Mouse (Mus musculus) G1E (cell line): Measurements from ENCODE around the gene Wnt7b.

ENCODE experiments used
- CTCF ChIP-seq: IDR thresholded peaks from 2 replicates; pipeline ENCODE4 v1.5.1; 2012; ENCODE audit warnings: low read depth, low read length, inconsistent platforms, mixed read lengths
- GATA1 ChIP-seq: IDR thresholded peaks from 2 replicates; pipeline ENCODE4 v1.6.1; 2012; ENCODE audit warnings: borderline replicate concordance, low read length, inconsistent platforms, mixed read lengths
- TAL1 ChIP-seq: conservative IDR thresholded peaks from 2 replicates; pipeline ENCODE4 v1.6.1; 2012; ENCODE audit warnings: low read depth, low read length, inconsistent platforms, mixed read lengths

GRCm38 (mm10) chr15:85564034-85564769 is 18.1 kb downstream of the Wnt7b start:
- TF ChIP-seq CTCF (no peak), TAL1 (no peak), GATA1 (no peak)
